Mouse (Mus musculus) ES-Bruce4 (cell line): ENCODE measurements around the gene Tmprss9.

ENCODE experiments used
- CTCF ChIP-seq: IDR thresholded peaks from one replicate; pipeline ENCODE4 v1.8.1; 2011; ENCODE audit warnings: low read depth, low read length
- EP300 ChIP-seq: IDR thresholded peaks from 2 replicates; pipeline ENCODE4 v1.6.1; 2011; ENCODE audit warnings: low read depth, low read length; ENCODE audit not compliant: insufficient read depth
- POLR2A ChIP-seq: IDR thresholded peaks from one replicate; pipeline ENCODE4 v1.8.1; 2011; ENCODE audit warnings: low read length; ENCODE audit not compliant: insufficient read depth

- TF ChIP-seq POLR2A (no peak), CTCF (no peak), EP300 (no peak)
Measured at GRCm38 (mm10) chr10:80821991-80822390, 49.7 kb upstream of the Tmprss9 start.
